12 mouse cellular contexts compared by ENCODE assay signal in genomic region chr9:71768119-71768518, GRCm38 (mm10). TPM values are rescaled to one million over a fixed set of nuclear protein-coding genes. Genes with fewer than 3 reads are reported as not detected.
DNase-seq lines count a peak whose midpoint lies in the region; ATAC-seq lines count a peak whose summit lies in the region.
"Had no signal": no experiment of that assay in that cellular context is flagged by ENCODE, and none has a peak within 500 bp of the region (broad histone marks: within the 10 kb centered on the region; RNA-seq: fewer than 3 reads in every experiment).

No protein-coding gene starts in this region.

- peak; percentile 22 to 37 for DNase-seq in cerebellum, postnatal 36 days
- peak; percentile 75 for DNase-seq in kidney, adult 11 months
- DNase-seq in kidney, postnatal 14 days: no peak
- DNase-seq in 3T3-L1 (ENCODE audit: low read depth, low spot score): peak; percentile 56
- peak; percentile 45 to 73 for DNase-seq in kidney, postnatal 25 days
- no peak for DNase-seq in gastrocnemius, postnatal 10 days
- DNase-seq: embryo, embryonic 11 days; gastrocnemius, postnatal 14 days; midbrain, embryonic 14.5 days had no signal

- ATAC-seq in cerebellum, adult (ENCODE audit: insufficient number of reproducible peaks, low FRiP score, low TSS enrichment): no peak
- ATAC-seq: hindbrain, embryonic 16.5 days; intestine, postnatal 0 days had no signal

RNA-seq across cellular contexts. Expression of gene Cgnl1, which starts 3.3 kb away (rescaled TPM):
- 10 to 100 TPM; 12.0 to 13.1 TPM for total RNA-seq in gastrocnemius, postnatal 10 days (2021)

Comparison
In these comparisons a context has a peak if more than half of its experiments do, and no peak if none do; other contexts are left out.
1. DNase-seq: peak in cerebellum, postnatal 36 days (2 of 2), kidney, adult 11 months (single experiment), 3T3-L1 (single experiment) and kidney, postnatal 25 days (2 of 2); none in kidney, postnatal 14 days (single experiment) and gastrocnemius, postnatal 10 days (single experiment).